Mouse (Mus musculus) right cerebral cortex, postnatal 4 days (tissue): ENCODE measurements around the gene Rps10.
"Not testable (repeated sequence)": the region's sequence is repeated elsewhere in the genome, so short reads cannot be mapped to it uniquely, and the experiment has no call there.

Experiments used
- DNase-seq: peaks from one replicate; pipeline ENCODE4 v3.0.0-alpha.2; 2022

Gene Rps10

GRCm38 (mm10) chr17:27643101-27643500, 6.6 kb upstream of the Rps10 start:
- DNase-seq: peak; percentile 55

- peak; percentile 77 for DNase-seq
These were observed 6.1 kb upstream of the Rps10 start for GRCm38 (mm10) chr17:27642491-27643062.

GRCm38 (mm10) chr17:27639851-27640250, 3.4 kb upstream of the Rps10 start:
- DNase-seq: not testable (repeated sequence)

DNA sequence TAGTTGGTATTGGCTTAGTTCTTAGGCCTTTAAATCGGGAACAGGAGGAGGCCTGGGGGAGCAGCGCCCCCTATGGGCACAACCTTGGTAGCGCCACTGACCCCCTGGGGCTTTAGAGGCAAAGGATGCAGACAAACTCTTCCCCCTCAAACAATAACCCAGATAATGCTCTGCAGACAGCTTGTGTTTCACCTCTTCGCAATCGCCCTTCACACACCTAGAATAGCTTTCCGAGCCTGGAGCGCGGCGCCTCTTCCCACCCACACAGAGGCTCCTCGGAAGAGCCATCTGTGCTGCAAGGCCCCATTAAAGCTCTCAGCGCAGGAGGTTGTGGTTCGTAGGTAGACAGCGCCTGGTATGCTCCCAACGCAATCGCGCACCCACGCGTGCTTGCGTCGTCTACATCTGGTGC, 2.5 kb upstream of the Rps10 start:
- DNase-seq: no peak

- DNase-seq: no peak
These were observed 864 bp upstream of the Rps10 start for GRCm38 (mm10) chr17:27637333-27637732.

DNA sequence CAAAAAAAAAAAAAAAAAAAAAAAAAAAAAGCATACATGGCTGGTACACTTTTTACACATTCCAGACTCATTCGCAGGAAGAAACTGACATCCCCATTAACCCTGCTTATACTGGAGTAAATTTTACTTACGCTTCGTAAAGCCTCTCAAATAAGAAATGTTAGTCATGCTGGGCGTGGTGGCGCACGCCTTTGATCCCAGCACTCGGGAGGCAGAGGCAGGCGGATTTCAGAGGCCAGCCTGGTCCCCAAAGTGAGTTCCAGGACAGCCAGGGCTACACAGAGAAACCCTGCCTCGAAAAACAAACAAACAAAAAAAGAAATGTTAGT, 930 bp downstream of the Rps10 start:
- DNase-seq: not testable (repeated sequence)

GRCm38 (mm10) chr17:27634871-27635574, 1.4 kb downstream of the Rps10 start, which contains the start of gene RPS10-NUDT3:
RPS10-NUDT3 (minus strand) TSS chr17:27635222.
- DNase-seq: peak; percentile 86

- DNase-seq: peak; percentile 87
These were observed 7.0 kb downstream of the Rps10 start for GRCm38 (mm10) chr17:27629249-27630020.

- DNase-seq: no peak
These were observed 8.1 kb downstream of the Rps10 start for GRCm38 (mm10) chr17:27628376-27628775.

DNA sequence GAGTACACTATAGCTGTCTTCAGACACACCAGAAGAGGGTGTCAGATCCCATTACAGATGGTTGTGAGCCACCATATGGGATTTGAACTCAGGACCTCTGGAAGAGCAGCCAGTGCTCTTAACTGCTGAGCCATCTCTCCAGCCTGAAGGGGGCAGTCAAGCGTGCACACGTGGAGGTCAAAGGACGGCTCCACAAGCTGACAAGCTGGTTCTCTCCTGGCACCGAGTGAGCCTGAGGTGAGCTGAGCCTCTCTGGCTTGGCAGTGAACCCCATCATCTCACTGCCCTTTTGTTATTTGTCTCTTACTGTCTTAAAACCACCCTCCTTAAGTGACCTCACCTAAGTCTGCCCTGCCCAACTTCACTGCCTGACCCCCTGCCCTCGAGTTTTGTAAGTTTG, 9.0 kb downstream of the Rps10 start:
- DNase-seq: no peak

DNA sequence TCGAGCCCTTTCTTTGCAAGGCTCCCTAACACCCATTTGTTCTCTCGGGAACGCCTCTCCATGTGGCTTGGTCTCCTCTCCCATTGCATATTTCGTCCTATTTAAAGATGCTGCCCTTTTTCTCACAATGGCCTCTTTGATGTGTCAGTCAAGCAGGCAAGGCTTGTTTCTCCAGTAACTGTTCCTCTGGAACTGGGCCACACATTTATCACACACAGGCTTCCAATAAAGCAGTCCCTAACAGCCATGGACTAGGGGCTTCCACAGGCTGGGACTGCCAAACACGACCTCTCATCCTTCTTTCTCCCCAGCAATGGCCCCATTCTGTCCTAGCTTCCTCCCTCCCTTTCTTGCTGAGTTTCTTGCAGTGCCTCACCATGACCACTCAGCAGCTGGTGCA, 9.8 kb downstream of the Rps10 start:
- DNase-seq: no peak

- DNase-seq: no peak
These were observed 10.8 kb downstream of the Rps10 start for GRCm38 (mm10) chr17:27625455-27626251.

DNA sequence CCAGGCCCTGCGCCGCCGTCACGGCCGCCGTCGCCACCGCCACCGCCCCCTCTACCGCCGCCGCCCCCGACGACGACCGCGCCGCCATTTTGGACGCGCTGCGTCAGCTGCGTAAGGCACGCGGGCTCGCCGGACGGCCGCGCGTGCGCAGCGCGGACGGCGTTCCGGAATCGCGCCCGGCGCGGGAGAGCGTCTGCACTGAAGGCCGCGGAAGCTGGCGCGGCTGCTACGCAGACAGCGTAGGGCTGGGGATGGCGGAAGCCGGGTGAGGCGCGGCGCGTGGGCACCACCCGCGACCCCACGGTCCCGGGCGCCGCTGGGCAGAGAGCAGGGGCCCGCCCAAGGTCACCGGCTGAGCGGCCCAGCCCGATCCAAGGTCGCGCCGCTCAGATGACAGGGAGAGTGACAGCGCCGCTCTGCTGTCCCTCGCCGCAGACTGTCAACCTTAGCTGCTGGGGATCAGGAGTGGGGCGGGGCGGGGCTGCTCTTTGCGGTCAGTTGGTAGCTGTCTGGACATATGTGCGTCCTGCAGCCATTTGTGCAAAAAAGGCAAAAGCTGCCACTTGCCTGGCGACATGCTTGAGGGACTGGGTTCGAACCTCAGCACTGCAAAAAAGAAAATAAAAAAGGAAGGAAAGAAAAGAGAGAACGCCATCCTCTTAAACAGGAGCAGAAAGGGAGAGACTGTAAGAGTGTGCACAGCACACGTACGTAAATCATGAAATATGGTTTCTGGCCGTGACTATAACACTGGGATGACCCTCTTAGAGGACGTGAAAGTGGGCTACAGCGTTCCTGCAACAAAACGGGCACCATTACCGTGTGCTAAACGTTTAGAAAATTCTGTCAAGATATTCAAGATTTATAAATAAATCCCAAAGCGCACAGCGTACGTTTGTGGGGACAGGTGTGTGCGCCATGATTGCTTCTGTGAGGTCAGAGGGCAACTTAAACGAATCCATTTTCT, 12.8 kb downstream of the Rps10 start, which contains the start of gene Nudt3:
TSS of gene Nudt3 (minus strand) at position 136 of the 967 bp plus-strand sequence.
- DNase-seq: peak; percentile 90

DNA sequence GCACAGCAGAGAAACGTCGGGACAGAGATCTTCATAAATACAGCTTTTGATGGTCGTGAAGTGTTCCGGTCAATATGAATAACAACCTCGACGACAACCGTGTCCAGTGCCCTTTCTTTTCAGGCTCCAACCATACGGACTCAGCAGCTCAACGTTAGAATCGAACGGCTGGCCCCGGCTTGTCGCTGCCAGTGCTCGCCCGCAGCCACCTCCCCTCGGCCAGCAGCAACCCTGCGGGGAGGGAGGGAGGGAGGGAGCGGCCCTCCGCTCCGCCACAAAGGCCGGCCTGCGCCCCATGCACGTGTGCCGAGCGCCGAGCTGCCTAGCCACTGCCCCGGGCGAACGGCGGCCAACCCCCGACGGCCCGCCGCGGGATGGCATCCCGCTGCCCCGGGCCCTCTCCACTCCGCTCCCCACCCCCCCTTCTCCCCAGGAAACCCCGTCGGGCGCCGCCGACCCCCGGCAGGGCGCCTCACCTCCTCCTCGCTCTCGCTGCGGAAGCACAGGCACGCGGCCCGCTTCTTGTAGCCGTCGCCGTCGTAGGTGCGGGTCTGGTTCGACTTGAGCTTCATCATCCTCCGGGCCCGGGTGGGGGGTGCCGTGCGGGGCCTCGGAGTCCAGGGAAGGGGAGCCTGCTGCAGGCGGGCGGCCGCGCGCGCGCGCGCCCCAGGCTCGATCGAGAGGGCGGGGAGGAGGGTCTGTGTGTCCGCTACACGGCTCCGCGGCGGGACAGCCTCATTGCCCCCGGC, 13.7 kb downstream of the Rps10 start:
- DNase-seq: peak; percentile 58

DNA sequence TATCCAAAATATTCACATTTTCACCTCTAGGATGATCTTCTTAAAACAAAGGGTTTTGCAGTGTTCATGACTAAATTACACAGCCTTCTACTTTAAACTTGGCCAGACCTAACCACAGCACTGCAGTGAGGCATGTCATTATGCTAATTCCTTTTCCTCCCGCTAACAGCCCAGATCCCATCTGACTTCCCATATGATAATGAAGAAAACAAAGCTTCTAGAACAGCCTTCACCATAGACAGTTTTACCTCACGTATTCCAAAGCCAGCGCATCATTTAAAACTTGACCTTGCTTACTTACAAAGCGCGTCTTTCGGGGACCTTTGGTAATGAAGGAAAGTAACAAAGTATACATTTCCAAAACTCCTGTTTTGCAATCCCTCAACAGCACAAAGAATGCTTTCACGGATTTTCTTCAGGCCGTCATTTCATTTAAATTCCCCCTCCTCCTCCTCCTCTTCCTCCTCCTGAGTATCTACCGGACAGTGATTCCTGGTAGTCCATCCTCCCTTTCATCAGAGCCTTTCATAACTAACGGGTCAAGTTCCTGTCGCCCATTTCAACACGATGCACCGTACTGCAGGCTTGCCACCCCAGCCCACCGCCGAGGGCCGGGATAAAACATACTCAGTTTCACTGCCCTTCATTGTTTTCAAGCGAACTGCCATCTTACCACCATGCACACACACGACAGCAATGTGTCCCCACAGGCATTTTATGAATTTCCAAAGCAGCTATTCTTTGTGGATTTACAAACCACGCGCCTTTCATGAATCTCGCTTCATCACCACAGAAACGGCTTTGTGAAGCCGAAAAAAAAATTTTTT, 14.6 kb downstream of the Rps10 start:
- DNase-seq: no peak

DNA sequence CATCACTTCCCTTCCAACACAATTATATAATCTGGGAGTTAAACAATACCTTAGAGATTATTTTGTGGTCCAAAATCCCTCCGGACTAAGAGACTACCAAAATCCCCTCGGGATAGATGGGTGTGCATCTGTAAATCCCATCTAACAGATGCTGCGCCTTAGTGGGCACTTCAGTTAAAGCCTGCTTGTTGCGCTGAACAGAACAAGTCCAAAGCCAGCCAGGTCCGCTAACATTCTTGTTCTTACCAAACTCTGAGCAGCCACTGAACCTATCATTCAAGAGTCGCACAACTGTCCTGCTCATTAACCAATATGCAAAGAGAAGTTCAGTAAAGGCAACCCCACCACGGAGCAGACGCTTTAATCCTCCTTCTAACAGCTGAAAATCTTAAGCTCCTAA, 15.3 kb downstream of the Rps10 start:
- DNase-seq: no peak

GRCm38 (mm10) chr17:27615388-27615787, 21.1 kb downstream of the Rps10 start:
- no peak for DNase-seq

DNA sequence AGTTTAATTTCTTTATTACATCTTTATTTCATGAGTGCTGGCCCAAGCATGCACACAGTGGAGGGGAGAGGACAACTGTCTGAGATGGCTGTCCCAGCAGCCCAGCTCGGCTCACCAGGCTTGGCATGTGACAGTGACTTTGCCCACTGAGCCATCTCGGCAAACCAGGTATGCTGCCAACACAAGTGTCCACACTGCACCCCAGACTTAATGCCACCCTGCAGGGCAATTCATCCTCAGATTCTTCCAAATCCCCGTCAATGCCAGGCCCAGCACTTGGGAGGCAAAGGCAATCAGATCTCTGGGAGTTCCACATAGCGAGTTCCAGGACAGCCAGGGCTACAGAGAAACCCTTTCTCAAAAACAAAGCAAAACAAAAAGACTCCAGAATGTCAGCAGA, 23.5 kb downstream of the Rps10 start:
- DNase-seq: no peak

GRCm38 (mm10) chr17:27611994-27612393, 24.5 kb downstream of the Rps10 start:
- no peak for DNase-seq

- no peak for DNase-seq
These were observed 25.0 kb downstream of the Rps10 start for GRCm38 (mm10) chr17:27611519-27611884.
